Mouse (Mus musculus) gastrocnemius, postnatal 25 days (tissue): ENCODE results near the gene Myadml2. TPM values are rescaled to one million over a fixed set of nuclear protein-coding genes. Genes with fewer than 3 reads are reported as not detected.
"Not testable (repeated sequence)": the region's sequence is repeated elsewhere in the genome, so short reads cannot be mapped to it uniquely, and the experiment has no call there.

Experiments used
- DNase-seq: peaks from one replicate; pipeline ENCODE4 v3.0.0; 2022
- long read RNA-seq, 2 experiments: library from polyadenylated mRNA; stranded (forward); transcript quantifications; one replicate each; pipeline ENCODE4 v2.0.0; 2021
- total RNA-seq, 2 experiments: library from RNA; stranded (reverse); gene quantifications; 1 replicate in 1 of 2; 2 replicates in 1 of 2; pipeline ENCODE4 v1.2.3; 2021

The Myadml2 gene
- 100 to 1,000 TPM; 121 to 134 TPM for total RNA-seq
- long read RNA-seq, experiment 1, transcript Myadml2-202 (2 exons, 471 nt): major isoform, 11 of 127 reads
- long read RNA-seq, experiment 1, partial matches to known transcripts: 0 of 127 reads
- long read RNA-seq, experiment 1, other reads (novel, unspliced or antisense): 115 of 127 reads
- long read RNA-seq, experiment 2, transcript Myadml2-202 (2 exons, 471 nt): major isoform, 15 of 144 reads
- long read RNA-seq, experiment 2, partial matches to known transcripts: 0 of 144 reads
- long read RNA-seq, experiment 2, other reads (novel, unspliced or antisense): 128 of 144 reads

DNA sequence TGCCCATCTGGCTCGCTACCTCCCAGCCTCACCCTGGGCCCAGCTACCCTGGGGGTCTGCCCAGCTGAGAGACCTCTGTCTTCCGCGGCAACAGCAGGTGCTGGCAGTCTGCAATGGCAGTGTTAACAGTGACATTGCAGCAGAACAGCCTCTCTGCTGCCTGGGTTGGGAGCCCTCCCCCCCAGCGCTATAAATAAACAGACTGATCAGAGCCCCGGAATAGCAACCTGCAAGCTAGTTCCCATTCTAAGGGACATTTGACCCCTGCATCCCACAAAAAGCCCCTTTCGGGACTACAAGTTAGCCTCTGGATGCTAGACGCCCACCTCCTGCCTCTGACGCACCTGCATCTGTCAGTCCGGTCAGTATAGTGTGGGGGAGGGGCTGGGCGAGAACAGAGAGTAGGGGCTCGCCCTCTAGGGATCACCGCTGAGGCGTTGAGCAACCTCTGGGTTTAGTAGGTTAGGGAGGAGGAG lies at the start of gene Myadml2:
Gene Myadml2 (minus strand): TSS at position 158 of the 476 bp plus-strand sequence.
- DNase-seq: peak; percentile 74

DNA sequence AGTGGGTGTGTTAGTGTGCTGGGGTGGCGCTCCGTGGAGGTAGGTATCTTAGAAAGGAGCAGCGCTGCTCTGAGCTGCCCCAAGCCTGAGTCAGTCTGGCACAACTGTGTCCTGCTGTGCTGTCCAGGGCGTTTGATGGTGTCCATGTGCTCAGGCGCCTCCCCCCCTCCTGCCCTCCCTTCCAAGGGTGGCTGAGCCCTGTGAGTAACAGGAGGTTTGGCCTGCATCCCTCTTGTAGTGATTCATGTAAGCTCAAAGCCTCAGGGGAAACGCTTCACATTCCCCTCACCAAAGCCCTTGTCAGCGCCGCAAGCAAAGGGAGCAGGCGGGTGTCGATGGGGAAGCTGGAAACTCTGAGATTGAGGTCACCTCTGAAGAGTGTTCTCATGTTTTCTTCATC lies 49.8 kb upstream of the Myadml2 start:
- DNase-seq: peak; percentile 79

DNA sequence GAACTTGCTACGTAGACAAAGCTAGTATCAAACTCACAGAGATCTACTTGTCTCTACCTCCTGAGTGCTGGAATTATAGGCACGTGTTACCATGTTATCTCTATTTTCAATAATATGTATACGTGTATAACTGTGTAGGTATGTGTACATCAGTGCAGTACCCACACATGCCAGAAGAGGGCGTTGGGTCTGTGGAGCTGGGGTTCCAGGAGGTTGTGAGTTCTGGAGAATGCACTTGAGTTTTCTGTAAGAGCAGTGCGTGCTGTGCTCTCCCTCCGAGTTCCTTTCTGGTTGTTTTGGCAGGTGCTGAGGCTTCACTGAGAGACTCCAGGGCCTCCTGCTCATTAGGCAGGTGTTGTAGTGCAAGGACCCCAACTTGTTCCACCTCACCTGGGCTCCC lies 48.6 kb upstream of the Myadml2 start:
- no peak for DNase-seq

- DNase-seq: no peak
Observed at GRCm38 (mm10) chr11:120695641-120696040, 47.7 kb upstream of the Myadml2 start.

DNA sequence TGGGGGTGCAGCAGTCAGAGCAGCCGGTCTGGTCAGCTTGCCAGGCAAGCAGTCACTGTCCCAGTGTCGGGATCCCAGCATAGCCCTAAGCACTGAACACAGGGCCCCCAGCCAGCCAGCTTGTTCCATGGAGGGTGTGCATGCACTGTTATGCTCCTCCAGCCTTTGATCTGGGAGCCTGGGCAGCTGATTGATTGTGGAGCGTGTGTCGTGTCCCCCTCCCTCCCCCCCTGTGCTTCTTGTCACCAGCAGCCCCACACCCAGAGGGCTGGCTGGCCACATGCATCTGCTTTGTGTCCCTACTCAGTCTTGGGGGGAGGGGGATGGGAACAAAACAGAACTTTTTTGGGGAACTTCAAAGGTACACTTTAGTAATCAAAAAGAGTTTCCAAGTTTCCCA lies 47.2 kb upstream of the Myadml2 start:
- no peak for DNase-seq

DNA sequence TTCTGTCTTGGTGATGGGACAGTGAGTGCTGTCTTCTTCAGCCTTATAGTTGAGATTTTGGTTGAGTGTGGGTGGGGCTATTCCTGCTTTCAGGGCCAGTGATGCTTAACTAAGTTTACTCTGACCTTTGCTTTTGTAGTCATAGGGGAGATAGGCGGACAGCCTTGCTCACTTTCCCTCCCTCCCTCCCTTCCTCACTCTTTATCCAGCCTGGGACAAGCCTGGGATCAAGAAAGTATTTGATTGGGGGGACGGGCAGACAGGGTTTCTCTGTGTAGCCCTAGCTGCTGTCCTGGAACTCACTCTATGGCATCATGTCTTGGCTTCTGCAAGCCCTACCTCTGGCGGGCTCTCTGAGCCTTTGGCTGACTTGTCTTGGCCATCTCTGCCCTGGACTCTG lies 45.5 kb upstream of the Myadml2 start:
- no peak for DNase-seq

GRCm38 (mm10) chr11:120692471-120693011 lies 44.6 kb upstream of the Myadml2 start:
- no peak for DNase-seq

DNA sequence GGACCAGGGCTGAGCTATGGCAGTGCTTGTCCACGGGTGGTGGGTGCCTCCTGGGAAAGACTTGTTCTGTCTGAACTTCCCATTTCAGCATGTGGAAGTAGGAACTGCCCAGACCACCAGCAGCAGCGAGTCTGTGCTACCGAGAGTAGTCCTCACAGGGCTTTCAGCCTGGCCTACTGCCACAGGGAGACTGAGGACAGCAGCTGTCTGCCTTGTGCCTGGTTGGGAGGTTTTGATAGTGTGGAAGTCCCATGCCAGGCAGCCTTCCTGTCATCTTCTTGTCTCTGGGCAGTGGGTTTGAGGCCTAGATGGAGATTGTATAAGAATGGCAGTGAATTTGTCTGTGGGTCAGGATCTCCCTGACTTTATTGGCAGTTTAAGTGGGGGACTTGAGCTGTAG lies 41.4 kb upstream of the Myadml2 start:
- no peak for DNase-seq

DNA sequence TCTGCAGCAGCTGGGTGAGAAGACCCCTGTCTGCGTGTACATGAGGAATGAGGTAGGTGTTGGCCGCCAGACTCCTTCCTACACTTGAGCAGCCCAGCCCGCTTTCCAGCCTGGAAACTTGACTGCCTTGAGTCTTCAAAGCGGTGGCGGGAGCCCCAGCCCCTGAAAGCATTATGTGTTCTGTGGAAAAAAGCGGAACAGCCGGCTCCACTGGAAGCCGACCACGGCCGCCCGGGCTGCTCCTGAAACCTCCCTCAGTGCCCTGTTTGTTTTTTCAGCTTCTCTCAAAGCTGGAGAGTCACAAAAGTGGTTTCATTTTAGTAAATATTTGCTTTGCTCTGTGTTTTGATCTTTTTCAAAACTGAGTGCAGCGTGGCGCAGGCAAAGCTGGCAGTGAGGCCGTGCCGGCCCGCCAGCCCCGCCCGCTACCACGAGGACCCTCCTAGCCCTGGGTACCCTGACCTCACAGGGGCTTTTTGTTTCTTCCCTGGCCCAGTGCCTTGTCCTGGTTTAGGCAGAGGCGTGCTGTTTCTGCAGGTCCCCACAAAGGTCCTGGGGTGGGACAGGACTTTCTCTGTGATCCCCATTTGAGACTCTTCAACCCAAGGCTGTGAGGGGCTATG lies 38.8 kb upstream of the Myadml2 start:
- no peak for DNase-seq

DNA sequence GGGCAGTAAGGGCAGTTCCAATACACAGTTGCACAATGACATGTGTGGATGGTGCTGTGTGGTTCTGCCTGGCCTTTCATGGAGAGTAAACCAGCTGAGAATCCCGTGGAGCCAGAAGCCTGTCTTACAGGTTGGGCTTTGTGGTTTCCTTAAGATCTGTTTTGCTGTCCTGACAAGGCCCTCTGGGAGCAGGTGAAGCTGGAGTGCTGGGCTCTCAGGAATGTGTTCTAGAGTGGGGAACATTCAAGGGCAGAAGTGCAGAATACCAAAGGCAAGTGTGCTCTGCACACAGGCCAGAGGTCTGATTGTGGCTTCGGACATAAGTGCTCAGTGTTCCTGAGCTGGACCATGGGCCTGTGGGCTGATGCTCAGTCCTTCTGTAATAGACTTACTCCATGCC lies 36.7 kb upstream of the Myadml2 start:
- DNase-seq: no peak

DNA sequence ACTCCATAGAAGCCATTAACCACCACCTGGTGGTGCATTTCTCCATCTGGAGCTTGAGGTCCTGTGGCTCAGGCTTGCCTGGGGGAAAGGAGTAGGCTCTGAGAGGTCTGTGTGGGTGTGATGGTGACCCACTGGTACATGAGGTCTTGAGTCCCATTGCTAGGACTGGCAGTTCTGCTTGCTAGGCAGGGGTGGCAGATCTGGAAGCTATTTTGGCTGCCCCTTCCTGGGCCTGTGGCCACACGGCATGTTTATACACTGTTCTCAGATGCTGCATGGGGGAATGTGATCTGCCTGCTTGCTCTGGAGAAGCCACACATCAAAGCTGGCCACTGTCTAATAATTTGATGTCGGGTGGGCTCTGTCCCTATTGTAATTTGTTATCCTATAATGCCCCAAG lies 36.1 kb upstream of the Myadml2 start:
- DNase-seq: peak; percentile 46

GRCm38 (mm10) chr11:120683536-120683935 lies 35.6 kb upstream of the Myadml2 start:
- no peak for DNase-seq

- DNase-seq: no peak
Observed at GRCm38 (mm10) chr11:120682683-120683082, 34.7 kb upstream of the Myadml2 start.

GRCm38 (mm10) chr11:120679909-120680308 lies 32.0 kb upstream of the Myadml2 start:
- DNase-seq: no peak

GRCm38 (mm10) chr11:120676951-120677350 lies 29.0 kb upstream of the Myadml2 start:
- no peak for DNase-seq

DNA sequence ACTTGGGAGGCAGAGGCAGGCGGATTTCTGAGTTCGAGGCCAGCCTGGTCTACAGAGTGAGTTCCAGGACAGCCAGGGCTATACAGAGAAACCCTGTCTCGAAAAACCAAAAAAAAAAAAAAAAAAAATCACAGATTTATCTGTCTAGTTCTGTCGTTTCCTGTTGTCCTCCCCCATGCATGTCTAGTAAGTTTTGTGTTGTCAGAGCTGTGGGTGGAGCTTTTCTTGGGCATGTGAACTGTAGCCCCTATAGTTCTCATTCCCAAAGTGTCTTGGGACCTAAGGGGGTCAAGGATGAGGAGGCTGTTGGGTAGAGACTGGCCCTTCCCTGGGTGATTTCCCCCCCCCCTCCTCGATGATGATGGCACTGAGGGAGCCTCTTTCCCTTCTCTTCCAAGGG lies 27.9 kb upstream of the Myadml2 start:
- not testable (repeated sequence) for DNase-seq

GRCm38 (mm10) chr11:120673594-120674122 lies 25.7 kb upstream of the Myadml2 start:
- no peak for DNase-seq

- DNase-seq: peak; percentile 96
Observed at GRCm38 (mm10) chr11:120672687-120673593, 25.0 kb upstream of the Myadml2 start, which contains the start of gene Aspscr1. Aspscr1 (plus strand) TSS chr11:120672973.

GRCm38 (mm10) chr11:120666617-120667016 lies 18.7 kb upstream of the Myadml2 start:
- DNase-seq: no peak

- peak; percentile 46 for DNase-seq
Observed at GRCm38 (mm10) chr11:120665406-120665805, 17.4 kb upstream of the Myadml2 start.

- no peak for DNase-seq
Observed at GRCm38 (mm10) chr11:120663714-120664113, 15.8 kb upstream of the Myadml2 start.

- DNase-seq: no peak
Observed at GRCm38 (mm10) chr11:120662759-120663158, 14.8 kb upstream of the Myadml2 start.
